Mouse (Mus musculus) bone marrow macrophage, adult 2 months (primary cell): ENCODE results near the gene 1110051M20Rik. TPM values are rescaled to one million over a fixed set of nuclear protein-coding genes. Genes with fewer than 3 reads are reported as not detected.

Source experiments
- H3K27ac ChIP-seq: 2 replicates; pipeline ENCODE4 v1.5.1; 2012; ENCODE audit warnings: low read depth, low read length; ENCODE audit not compliant: insufficient read depth
- H3K4me1 ChIP-seq: 2 replicates; pipeline ENCODE4 v1.6.1; 2012; ENCODE audit warnings: low read length; ENCODE audit not compliant: control insufficient read depth, insufficient read depth
- H3K4me3 ChIP-seq: 2 replicates; pipeline ENCODE4 v1.5.1; 2012; ENCODE audit warnings: mild to moderate bottlenecking, low read length, moderate library complexity; ENCODE audit not compliant: insufficient read depth
- CTCF ChIP-seq: IDR thresholded peaks from 2 replicates; pipeline ENCODE4 v1.5.1; 2012; ENCODE audit warnings: low read depth, mild to moderate bottlenecking, low read length, moderate library complexity
- POLR2A ChIP-seq: IDR thresholded peaks from 2 replicates; pipeline ENCODE4 v1.6.1; 2012; ENCODE audit warnings: mild to moderate bottlenecking, low read depth, low read length, borderline replicate concordance
- polyA plus RNA-seq: library from polyadenylated mRNA; stranded (reverse); fragments of >200 nt; gene quantifications from 2 replicates; pipeline ENCODE4 v1.2.4, GENCODE M21; 2012; ENCODE audit not compliant: missing spikeins, insufficient read depth, insufficient read length

1110051M20Rik gene
- polyA plus RNA-seq, 1 experiment = 14.2 TPM

GRCm38 (mm10) chr2:91300784-91301183 lies 143.7 kb downstream of the 1110051M20Rik start:
- no peak overlapping the region for H3K4me3 ChIP-seq
- H3K27ac ChIP-seq = no peak overlapping the region
- H3K4me1 ChIP-seq = peaks cover 4% of the 10 kb centered on the region; the same call in 1 of the 2 replicates
- TF ChIP-seq POLR2A = no peak
- no peak for TF ChIP-seq CTCF

- no peak for TF ChIP-seq POLR2A
- TF ChIP-seq CTCF = no peak
- H3K27ac ChIP-seq = no peak overlapping the region
- H3K4me3 ChIP-seq = no peak overlapping the region
- H3K4me1 ChIP-seq = no peaks in the 10 kb centered on the region
Observed at GRCm38 (mm10) chr2:91299156-91299555, 145.3 kb downstream of the 1110051M20Rik start.

GRCm38 (mm10) chr2:91295895-91296294 lies 148.6 kb downstream of the 1110051M20Rik start:
- no peak for TF ChIP-seq POLR2A
- TF ChIP-seq CTCF = no peak
- Histone ChIP-seq H3K27ac (no peak overlapping the region), H3K4me1 (no peaks in the 10 kb centered on the region), H3K4me3 (no peak overlapping the region)

GRCm38 (mm10) chr2:91294226-91294625 lies 150.3 kb downstream of the 1110051M20Rik start:
- H3K4me1 ChIP-seq = no peaks in the 10 kb centered on the region
- H3K4me3 ChIP-seq = no peak overlapping the region
- TF ChIP-seq POLR2A = no peak
- TF ChIP-seq CTCF = no peak
- H3K27ac ChIP-seq = no peak overlapping the region

- no peak overlapping the region for H3K27ac ChIP-seq
Observed at GRCm38 (mm10) chr2:91291197-91292007, 153.1 kb downstream of the 1110051M20Rik start.

GRCm38 (mm10) chr2:91287563-91287962 lies 156.9 kb downstream of the 1110051M20Rik start:
- H3K4me3 ChIP-seq = no peak overlapping the region
- TF ChIP-seq CTCF (no peak), POLR2A (no peak)
- H3K4me1 ChIP-seq = peaks cover 5% of the 10 kb centered on the region
- no peak overlapping the region for H3K27ac ChIP-seq

More at GRCm38 (mm10) chr2:91291197-91292007, 153.1 kb downstream of the 1110051M20Rik start:
- no peak for TF ChIP-seq CTCF
- Histone ChIP-seq H3K4me1 (no peaks in the 10 kb centered on the region), H3K4me3 (no peak overlapping the region)

- Histone ChIP-seq H3K27ac (no peak overlapping the region), H3K4me1 (peaks cover 5% of the 10 kb centered on the region), H3K4me3 (no peak overlapping the region)
- TF ChIP-seq CTCF = peak; percentile 66
- no peak for TF ChIP-seq POLR2A
Observed at GRCm38 (mm10) chr2:91285885-91286505, 158.5 kb downstream of the 1110051M20Rik start.

- no peak for TF ChIP-seq CTCF
- no peak for TF ChIP-seq POLR2A
- Histone ChIP-seq H3K4me3 (no peak overlapping the region), H3K4me1 (peaks cover 6% of the 10 kb centered on the region), H3K27ac (no peak overlapping the region)
Observed at GRCm38 (mm10) chr2:91284375-91285199, 159.9 kb downstream of the 1110051M20Rik start.

- Histone ChIP-seq H3K27ac (no peak overlapping the region), H3K4me3 (no peak overlapping the region), H3K4me1 (peaks cover 12% of the 10 kb centered on the region)
- TF ChIP-seq POLR2A = no peak
- no peak for TF ChIP-seq CTCF
Observed at GRCm38 (mm10) chr2:91283972-91284371, 160.5 kb downstream of the 1110051M20Rik start.

- no peak for TF ChIP-seq POLR2A
- no peak for TF ChIP-seq CTCF
- H3K27ac ChIP-seq = no peak overlapping the region
- H3K4me3 ChIP-seq = no peak overlapping the region
- peaks cover 15% of the 10 kb centered on the region for H3K4me1 ChIP-seq
Observed at GRCm38 (mm10) chr2:91281366-91281765, 163.1 kb downstream of the 1110051M20Rik start.
